Mouse (Mus musculus): ENCODE results near the gene Shisal2a. TPM values are rescaled to one million over a fixed set of nuclear protein-coding genes. Genes with fewer than 3 reads are reported as not detected.
"Not testable (repeated sequence)": the region's sequence is repeated elsewhere in the genome, so short reads cannot be mapped to it uniquely, and the experiment has no call there.

The Shisal2a gene
- polyA plus RNA-seq, 1 experiment from 2014 or later = 8.6 TPM

GRCm38 (mm10) chr4:108364111-108364476, 19.1 kb downstream of the Shisal2a start:
- WGBS = 23% methylated on average over 5 of the region's 5 CpGs
- ATAC-seq (ENCODE audit: insufficient number of reproducible peaks, low FRiP score, low TSS enrichment, low read depth) = no peak
- Histone ChIP-seq H3K4me1 (ENCODE audit: control insufficient read depth, insufficient read depth, low read length) (peaks cover 39% of the 10 kb centered on the region), H3K27me3 (ENCODE audit: control insufficient read depth, insufficient read depth, low read length) (no peaks in the 10 kb centered on the region), H3K27ac (replicated peaks; ENCODE audit: low read depth, low read length) (peak overlapping the region; percentile 96), H3K36me3 (ENCODE audit: control insufficient read depth, insufficient read depth, low read length) (no peaks in the 10 kb centered on the region), H3K4me3 (ENCODE audit: low read depth, low read length) (no peak overlapping the region), H3K9me3 (ENCODE audit: control insufficient read depth, low read length) (no peaks in the 10 kb centered on the region), H3K4me2 (ENCODE audit: low read depth, severe bottlenecking) (no peak overlapping the region), H3K9ac (ENCODE audit: low read length) (no peak overlapping the region)
- DNase-seq (ENCODE audit: low spot score) = no peak

- Histone ChIP-seq H3K27me3 (ENCODE audit: control insufficient read depth, insufficient read depth, low read length) (no peaks in the 10 kb centered on the region), H3K27ac (replicated peaks; ENCODE audit: low read depth, low read length) (peak overlapping the region; percentile 96), H3K36me3 (ENCODE audit: control insufficient read depth, insufficient read depth, low read length) (no peaks in the 10 kb centered on the region), H3K9me3 (ENCODE audit: control insufficient read depth, low read length) (no peaks in the 10 kb centered on the region), H3K4me3 (ENCODE audit: low read depth, low read length) (no peak overlapping the region), H3K4me1 (ENCODE audit: control insufficient read depth, insufficient read depth, low read length) (peaks cover 45% of the 10 kb centered on the region), H3K9ac (ENCODE audit: low read length) (0 out of 2 replicates have a peak overlapping the region, but pooled peaks have one; percentile 31), H3K4me2 (ENCODE audit: low read depth, severe bottlenecking) (no peak overlapping the region)
- 10% methylated on average over 7 of the region's 7 CpGs for WGBS
- ATAC-seq (ENCODE audit: insufficient number of reproducible peaks, low FRiP score, low TSS enrichment, low read depth) (peak; percentile 6; the same call in 1 of the 2 replicates), DNase-seq (ENCODE audit: low spot score) (peak; percentile 68)
Measured at GRCm38 (mm10) chr4:108363355-108364110, 19.6 kb downstream of the Shisal2a start.

- H3K27me3 ChIP-seq (ENCODE audit: control insufficient read depth, insufficient read depth, low read length) = no peaks in the 10 kb centered on the region
- peak; percentile 91 for DNase-seq (ENCODE audit: low spot score)
- no peak overlapping the region for H3K9ac ChIP-seq (ENCODE audit: low read length)
- ATAC-seq (ENCODE audit: insufficient number of reproducible peaks, low FRiP score, low TSS enrichment, low read depth) = peak; percentile 88
- 2% methylated on average over 18 of the region's 18 CpGs for WGBS
- H3K4me1 ChIP-seq (ENCODE audit: control insufficient read depth, insufficient read depth, low read length) = peaks cover 50% of the 10 kb centered on the region
- H3K9me3 ChIP-seq (ENCODE audit: control insufficient read depth, low read length) = no peaks in the 10 kb centered on the region
- H3K36me3 ChIP-seq (ENCODE audit: control insufficient read depth, insufficient read depth, low read length) = no peaks in the 10 kb centered on the region
- H3K4me3 ChIP-seq (ENCODE audit: low read depth, low read length) = no peak overlapping the region
- H3K27ac ChIP-seq (replicated peaks; ENCODE audit: low read depth, low read length) = peak overlapping the region; percentile 96
- peak overlapping the region; percentile 13; the same call in 1 of the 2 replicates for H3K4me2 ChIP-seq (ENCODE audit: low read depth, severe bottlenecking)
Measured at GRCm38 (mm10) chr4:108362321-108363261, 20.6 kb downstream of the Shisal2a start.

GRCm38 (mm10) chr4:108360136-108361055, 22.8 kb downstream of the Shisal2a start:
- H3K9ac ChIP-seq (ENCODE audit: low read length) = peak overlapping the region; percentile 46
- H3K4me2 ChIP-seq (ENCODE audit: low read depth, severe bottlenecking) = peak overlapping the region; percentile 30
- 7% methylated on average over 28 of the region's 28 CpGs for whole genome bisulfite sequencing
- H3K4me1 ChIP-seq (ENCODE audit: control insufficient read depth, insufficient read depth, low read length) = peaks cover 60% of the 10 kb centered on the region
- H3K27me3 ChIP-seq (ENCODE audit: control insufficient read depth, insufficient read depth, low read length) = no peaks in the 10 kb centered on the region
- H3K27ac ChIP-seq (replicated peaks; ENCODE audit: low read depth, low read length) = peak overlapping the region; percentile 92
- peak; percentile 33; the same call in 1 of the 2 replicates for ATAC-seq (ENCODE audit: insufficient number of reproducible peaks, low FRiP score, low TSS enrichment, low read depth)
- H3K36me3 ChIP-seq (ENCODE audit: control insufficient read depth, insufficient read depth, low read length) = no peaks in the 10 kb centered on the region
- peak; percentile 94 for DNase-seq (ENCODE audit: low spot score)
- H3K4me3 ChIP-seq (ENCODE audit: low read depth, low read length) = peak overlapping the region; percentile 8; the same call in 1 of the 2 replicates
- H3K9me3 ChIP-seq (ENCODE audit: control insufficient read depth, low read length) = no peaks in the 10 kb centered on the region; the same call in 1 of the 2 replicates

- Histone ChIP-seq H3K27ac (replicated peaks; ENCODE audit: low read depth, low read length) (peak overlapping the region; percentile 92), H3K27me3 (ENCODE audit: control insufficient read depth, insufficient read depth, low read length) (no peaks in the 10 kb centered on the region), H3K36me3 (ENCODE audit: control insufficient read depth, insufficient read depth, low read length) (no peaks in the 10 kb centered on the region), H3K9ac (ENCODE audit: low read length) (no peak overlapping the region), H3K4me2 (ENCODE audit: low read depth, severe bottlenecking) (no peak overlapping the region), H3K4me1 (ENCODE audit: control insufficient read depth, insufficient read depth, low read length) (peaks cover 60% of the 10 kb centered on the region), H3K4me3 (ENCODE audit: low read depth, low read length) (no peak overlapping the region), H3K9me3 (ENCODE audit: control insufficient read depth, low read length) (no peaks in the 10 kb centered on the region; the same call in 1 of the 2 replicates)
- DNase-seq (ENCODE audit: low spot score) = no peak
- 13% methylated on average over 4 of the region's 4 CpGs for WGBS
- no peak for ATAC-seq (ENCODE audit: insufficient number of reproducible peaks, low FRiP score, low TSS enrichment, low read depth)
Measured at GRCm38 (mm10) chr4:108358498-108358897, 24.7 kb downstream of the Shisal2a start.

GRCm38 (mm10) chr4:108357458-108357857, 25.7 kb downstream of the Shisal2a start:
- 93% methylated on average over 8 of the region's 8 CpGs for WGBS
- H3K36me3 ChIP-seq (ENCODE audit: control insufficient read depth, insufficient read depth, low read length) = no peaks in the 10 kb centered on the region
- H3K4me2 ChIP-seq (ENCODE audit: low read depth, severe bottlenecking) = no peak overlapping the region
- no peaks in the 10 kb centered on the region for H3K27me3 ChIP-seq (ENCODE audit: control insufficient read depth, insufficient read depth, low read length)
- H3K9me3 ChIP-seq (ENCODE audit: control insufficient read depth, low read length) = no peaks in the 10 kb centered on the region; the same call in 1 of the 2 replicates
- DNase-seq (ENCODE audit: low spot score) (no peak), ATAC-seq (ENCODE audit: insufficient number of reproducible peaks, low FRiP score, low TSS enrichment, low read depth) (no peak)
- H3K4me1 ChIP-seq (ENCODE audit: control insufficient read depth, insufficient read depth, low read length) = peaks cover 56% of the 10 kb centered on the region
- H3K27ac ChIP-seq (replicated peaks; ENCODE audit: low read depth, low read length) = no peak overlapping the region
- no peak overlapping the region for H3K4me3 ChIP-seq (ENCODE audit: low read depth, low read length)
- H3K9ac ChIP-seq (ENCODE audit: low read length) = no peak overlapping the region

- H3K4me2 ChIP-seq (ENCODE audit: low read depth, severe bottlenecking); H3K27ac ChIP-seq (replicated peaks; ENCODE audit: low read depth, low read length); DNase-seq (ENCODE audit: low spot score); H3K9ac ChIP-seq (ENCODE audit: low read length); ATAC-seq (ENCODE audit: insufficient number of reproducible peaks, low FRiP score, low TSS enrichment, low read depth); H3K36me3 ChIP-seq (ENCODE audit: control insufficient read depth, insufficient read depth, low read length); H3K9me3 ChIP-seq (ENCODE audit: control insufficient read depth, low read length); H3K27me3 ChIP-seq (ENCODE audit: control insufficient read depth, insufficient read depth, low read length); H3K4me3 ChIP-seq (ENCODE audit: low read depth, low read length): not testable (repeated sequence)
- H3K4me1 ChIP-seq (ENCODE audit: control insufficient read depth, insufficient read depth, low read length) = peaks cover 50% of the 10 kb centered on the region
Measured at GRCm38 (mm10) chr4:108353591-108353990, 29.6 kb downstream of the Shisal2a start.
